Mouse (Mus musculus): ENCODE results near the gene Cfap126.
"Not testable (repeated sequence)": the region's sequence is repeated elsewhere in the genome, so short reads cannot be mapped to it uniquely, and the experiment has no call there.

The Cfap126 gene

DNA sequence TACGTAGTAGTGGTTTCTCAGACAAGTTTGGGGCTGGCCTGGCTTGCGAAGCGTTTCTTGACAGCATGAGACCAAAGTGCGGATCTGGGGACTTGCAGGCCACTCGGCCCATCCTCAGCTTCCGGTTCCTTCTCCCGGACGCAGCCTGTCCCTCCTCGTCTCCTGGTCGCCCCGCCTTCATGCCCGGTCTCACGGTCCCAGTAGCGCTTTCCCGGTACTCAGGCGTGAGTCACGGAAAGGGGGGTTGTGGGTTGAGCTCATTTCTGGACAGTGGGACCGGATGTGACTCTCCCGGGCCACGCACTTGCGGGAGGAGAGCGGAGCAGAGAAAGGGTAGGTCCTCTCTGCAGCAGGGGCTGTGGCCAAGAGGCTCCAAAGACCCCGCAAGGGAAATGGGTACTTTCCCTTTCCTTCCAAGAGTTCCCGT, at the start of gene Cfap126:
Gene Cfap126, plus strand, starts transcription at position 46 of the 427 bp plus-strand sequence.
- peak; percentile 69 to 70 for DNase-seq (ENCODE audit: low spot score in 2 of 2)

DNA sequence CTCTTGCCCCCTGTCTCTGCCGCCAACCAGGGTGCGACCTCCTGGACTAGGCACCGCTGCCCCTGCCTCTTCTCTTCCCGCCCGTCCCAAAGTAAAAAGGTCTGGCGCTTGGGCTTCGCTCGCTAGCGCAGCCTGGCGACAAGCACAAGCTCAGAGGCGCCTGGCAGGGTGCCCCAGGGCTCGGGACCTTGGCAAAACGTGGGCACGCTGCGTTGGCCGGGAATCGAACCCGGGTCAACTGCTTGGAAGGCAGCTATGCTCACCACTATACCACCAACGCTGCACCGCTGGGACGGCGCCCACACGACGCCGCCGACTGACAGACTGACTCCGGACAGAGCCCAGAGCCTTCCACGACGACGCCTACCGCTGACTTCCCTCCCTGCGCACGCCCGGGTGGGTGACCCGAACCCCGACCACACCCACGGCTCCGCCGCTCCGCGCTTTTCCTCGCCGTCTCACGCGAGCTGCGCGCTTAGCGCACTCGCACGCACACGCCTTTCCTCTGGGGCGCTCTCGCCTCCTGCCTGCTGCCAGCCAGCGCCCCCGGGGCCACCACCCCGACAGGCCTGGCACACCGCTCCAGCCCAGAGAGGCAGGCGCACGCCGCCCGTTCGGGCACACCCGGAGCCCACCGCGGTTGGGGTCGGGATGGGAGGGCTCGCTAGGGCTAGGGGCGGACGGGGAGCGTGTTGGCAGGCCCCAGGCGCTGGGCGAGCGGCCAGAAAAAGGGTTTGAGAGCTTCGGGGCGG, 49.1 kb upstream of the Cfap126 start, which contains the start of gene Fcgr3:
Gene Fcgr3, minus strand, starts transcription at position 445 of the 752 bp plus-strand sequence.
- DNase-seq (ENCODE audit: low spot score in 2 of 2) = peak; percentile 91 to 93

- DNase-seq (ENCODE audit: low spot score in 2 of 2) = peak; percentile 79 to 85
Measured at GRCm38 (mm10) chr1:171065243-171065587, 48.5 kb upstream of the Cfap126 start.

GRCm38 (mm10) chr1:171065768-171066167, 48.0 kb upstream of the Cfap126 start:
- peak; percentile 75 to 76 for DNase-seq (ENCODE audit: low spot score in 2 of 2)

DNA sequence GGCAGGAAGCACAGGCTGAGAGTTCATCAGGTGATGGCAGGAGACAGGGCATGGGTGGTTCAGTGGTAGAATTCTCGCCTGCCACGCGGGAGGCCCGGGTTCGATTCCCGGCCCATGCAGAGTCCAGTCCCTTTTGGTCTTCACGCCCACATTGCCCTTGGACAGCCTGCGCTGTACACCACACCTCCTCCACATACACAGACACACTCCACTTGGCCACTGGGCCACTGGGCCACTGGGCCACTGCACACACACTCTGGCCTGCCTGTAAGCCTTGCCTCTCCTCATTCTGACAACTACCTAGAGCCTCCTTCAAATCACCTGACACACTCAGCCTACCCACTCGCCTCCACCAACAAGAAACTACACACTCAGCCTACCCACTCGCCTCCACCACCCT, 47.1 kb upstream of the Cfap126 start:
- DNase-seq (ENCODE audit: low spot score in 2 of 2) = not testable (repeated sequence)

DNA sequence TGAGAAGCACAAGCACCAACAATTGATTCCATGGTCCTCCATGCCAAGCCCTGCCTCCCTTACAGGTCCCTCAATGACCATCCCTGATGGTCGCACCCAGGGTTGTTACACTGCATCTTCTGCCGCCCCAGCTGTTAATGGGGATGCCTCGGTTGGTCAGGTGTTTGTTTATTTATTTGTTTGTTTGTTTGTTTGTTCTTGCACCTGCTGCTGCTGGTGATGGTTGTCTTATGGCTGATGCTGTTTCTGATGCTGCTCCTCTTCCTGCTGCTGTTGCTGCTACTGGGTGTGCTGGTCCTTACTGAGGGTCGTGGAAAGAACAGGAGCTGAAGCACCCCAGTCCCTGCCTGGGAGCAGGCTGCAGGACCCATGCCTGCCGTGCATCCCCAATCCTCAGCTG, 45.8 kb upstream of the Cfap126 start:
- DNase-seq (ENCODE audit: low spot score in 2 of 2) = not testable (repeated sequence)

GRCm38 (mm10) chr1:171069508-171069907, 44.2 kb upstream of the Cfap126 start:
- peak in 1 of 2 experiments; percentile 68 for DNase-seq (ENCODE audit: low spot score in 2 of 2)

GRCm38 (mm10) chr1:171070879-171071278, 42.8 kb upstream of the Cfap126 start:
- not testable (repeated sequence) for DNase-seq (ENCODE audit: low spot score in 2 of 2)

DNA sequence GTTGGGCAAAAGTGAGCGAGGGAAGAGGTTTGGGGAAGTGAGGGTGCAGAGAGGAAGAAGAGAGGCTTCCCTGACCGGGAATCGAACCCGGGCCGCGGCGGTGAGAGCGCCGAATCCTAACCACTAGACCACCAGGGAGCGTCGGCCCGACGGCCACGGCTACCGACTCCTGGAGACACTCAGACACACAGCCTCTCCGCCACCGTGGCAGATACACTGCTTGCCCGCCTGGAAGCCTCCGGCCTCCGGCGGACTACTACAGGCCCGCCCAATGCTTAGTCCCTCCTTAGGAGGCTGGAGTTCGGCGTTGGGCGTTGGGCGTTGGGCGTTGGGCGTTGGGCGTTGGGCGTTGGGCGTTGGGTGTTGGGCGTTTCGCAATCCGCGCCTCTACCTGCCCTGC, 42.0 kb upstream of the Cfap126 start:
- not testable (repeated sequence) for DNase-seq (ENCODE audit: low spot score in 2 of 2)

DNA sequence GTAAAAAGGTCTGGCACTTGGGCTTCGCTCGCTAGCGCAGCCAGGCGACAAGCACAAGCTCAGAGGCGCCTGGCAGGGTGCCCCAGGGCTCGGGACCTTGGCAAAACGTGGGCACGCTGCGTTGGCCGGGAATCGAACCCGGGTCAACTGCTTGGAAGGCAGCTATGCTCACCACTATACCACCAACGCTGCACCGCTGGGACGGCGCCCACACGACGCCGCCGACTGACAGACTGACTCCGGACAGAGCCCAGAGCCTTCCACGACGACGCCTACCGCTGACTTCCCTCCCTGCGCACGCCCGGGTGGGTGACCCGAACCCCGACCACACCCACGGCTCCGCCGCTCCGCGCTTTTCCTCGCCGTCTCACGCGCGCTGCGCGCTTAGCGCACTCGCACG, 41.5 kb upstream of the Cfap126 start:
- not testable (repeated sequence) for DNase-seq (ENCODE audit: low spot score in 2 of 2)

DNA sequence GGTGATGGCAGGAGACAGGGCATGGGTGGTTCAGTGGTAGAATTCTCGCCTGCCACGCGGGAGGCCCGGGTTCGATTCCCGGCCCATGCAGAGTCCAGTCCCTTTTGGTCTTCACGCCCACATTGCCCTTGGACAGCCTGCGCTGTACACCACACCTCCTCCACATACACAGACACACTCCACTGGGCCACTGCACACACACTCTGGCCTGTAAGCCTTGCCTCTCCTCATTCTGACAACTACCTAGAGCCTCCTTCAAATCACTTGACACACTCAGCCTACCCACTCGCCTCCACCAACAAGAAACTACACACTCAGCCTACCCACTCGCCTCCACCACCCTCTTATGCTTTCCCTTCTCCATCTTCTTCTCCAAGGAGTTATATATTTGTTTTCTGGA, 39.4 kb upstream of the Cfap126 start:
- DNase-seq (ENCODE audit: low spot score in 2 of 2) = peak; percentile 57 to 61

- not testable (repeated sequence) for DNase-seq (ENCODE audit: low spot score in 2 of 2)
Measured at GRCm38 (mm10) chr1:171076176-171076575, 37.5 kb upstream of the Cfap126 start.

DNA sequence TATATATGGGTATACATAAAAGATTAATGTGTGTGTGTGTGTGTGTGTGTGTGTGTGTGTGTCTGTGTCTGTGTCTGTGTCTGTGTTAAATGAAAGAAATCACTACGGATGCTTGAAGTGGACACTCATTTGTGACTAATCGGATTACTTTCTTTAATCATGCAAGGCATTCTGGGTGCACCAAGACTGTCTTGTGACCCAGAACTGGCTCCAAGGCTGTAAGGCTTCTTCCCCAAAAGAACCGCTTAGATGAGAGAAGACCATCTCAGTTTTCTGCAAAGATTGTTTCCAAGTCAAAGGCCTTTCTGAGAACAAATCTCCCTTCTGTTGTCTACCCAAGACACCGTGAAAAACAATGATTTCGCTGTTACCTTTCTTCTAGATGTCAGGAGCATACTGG, 36.5 kb upstream of the Cfap126 start:
- DNase-seq (ENCODE audit: low spot score in 2 of 2) = not testable (repeated sequence)

DNA sequence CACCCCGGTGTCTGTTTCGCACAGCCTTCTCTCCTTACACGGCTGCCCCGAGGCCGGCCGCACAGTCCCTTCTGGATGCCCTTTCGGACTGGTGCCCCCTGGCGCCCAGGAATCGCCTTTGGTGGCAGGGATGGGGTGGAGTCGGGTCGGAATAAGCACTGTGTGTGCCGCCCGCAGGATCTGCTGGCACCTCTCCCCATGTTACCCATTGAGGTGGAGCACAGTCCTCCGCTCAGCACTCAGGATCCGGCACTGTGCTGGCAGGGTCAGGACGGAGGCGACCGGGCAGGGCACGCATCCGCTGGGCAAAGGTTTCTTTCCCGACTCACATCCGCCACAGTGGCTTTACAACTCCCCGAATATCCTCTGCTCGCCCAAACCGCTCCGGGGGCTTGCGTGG, 35.8 kb upstream of the Cfap126 start:
- DNase-seq (ENCODE audit: low spot score in 2 of 2) = peak in 1 of 2 experiments; percentile 66

DNA sequence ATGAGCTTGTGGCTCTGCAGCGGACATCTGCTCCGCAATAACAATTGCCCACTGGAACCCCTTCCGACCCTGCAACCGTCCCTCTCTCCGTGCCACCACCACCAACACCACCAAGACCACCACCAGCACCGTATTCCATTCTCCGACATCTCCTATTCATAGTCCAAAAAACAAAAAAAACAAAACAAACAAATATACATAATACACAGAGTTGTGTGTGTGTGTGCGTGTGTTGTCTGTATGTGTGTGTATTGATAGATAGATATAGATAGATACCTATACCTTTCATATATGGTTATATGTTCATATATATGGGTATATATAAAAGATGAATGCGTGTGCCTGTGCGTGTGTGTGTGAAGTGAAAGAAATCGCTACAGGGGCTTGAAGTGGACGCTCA, 35.3 kb upstream of the Cfap126 start:
- not testable (repeated sequence) for DNase-seq (ENCODE audit: low spot score in 2 of 2)

- DNase-seq (ENCODE audit: low spot score in 2 of 2) = not testable (repeated sequence)
Measured at GRCm38 (mm10) chr1:171079345-171079744, 34.4 kb upstream of the Cfap126 start.

GRCm38 (mm10) chr1:171079825-171080224, 33.9 kb upstream of the Cfap126 start:
- DNase-seq (ENCODE audit: low spot score in 2 of 2) = not testable (repeated sequence)

- not testable (repeated sequence) for DNase-seq (ENCODE audit: low spot score in 2 of 2)
Measured at GRCm38 (mm10) chr1:171081512-171082231, 32.0 kb upstream of the Cfap126 start.

DNA sequence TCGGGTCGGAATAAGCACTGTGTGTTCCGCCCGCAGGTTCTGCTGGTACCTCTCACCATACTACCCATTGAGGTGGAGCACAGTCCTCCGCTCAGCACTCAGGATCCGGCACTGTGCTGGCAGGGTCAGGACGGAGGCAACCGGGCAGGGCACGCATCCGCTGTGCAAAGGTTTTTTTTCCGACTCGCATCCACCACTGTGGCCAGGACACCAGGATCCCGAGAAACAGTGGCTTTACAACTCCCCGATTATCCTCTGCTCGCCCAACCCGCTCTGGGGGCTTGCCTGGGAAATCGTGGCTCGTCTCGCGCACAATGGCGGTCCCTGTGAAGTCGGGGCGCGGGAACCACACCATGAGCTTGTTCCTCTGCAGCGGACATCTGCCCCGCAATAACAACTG, 28.0 kb upstream of the Cfap126 start:
- no peak for DNase-seq (ENCODE audit: low spot score in 2 of 2)

DNA sequence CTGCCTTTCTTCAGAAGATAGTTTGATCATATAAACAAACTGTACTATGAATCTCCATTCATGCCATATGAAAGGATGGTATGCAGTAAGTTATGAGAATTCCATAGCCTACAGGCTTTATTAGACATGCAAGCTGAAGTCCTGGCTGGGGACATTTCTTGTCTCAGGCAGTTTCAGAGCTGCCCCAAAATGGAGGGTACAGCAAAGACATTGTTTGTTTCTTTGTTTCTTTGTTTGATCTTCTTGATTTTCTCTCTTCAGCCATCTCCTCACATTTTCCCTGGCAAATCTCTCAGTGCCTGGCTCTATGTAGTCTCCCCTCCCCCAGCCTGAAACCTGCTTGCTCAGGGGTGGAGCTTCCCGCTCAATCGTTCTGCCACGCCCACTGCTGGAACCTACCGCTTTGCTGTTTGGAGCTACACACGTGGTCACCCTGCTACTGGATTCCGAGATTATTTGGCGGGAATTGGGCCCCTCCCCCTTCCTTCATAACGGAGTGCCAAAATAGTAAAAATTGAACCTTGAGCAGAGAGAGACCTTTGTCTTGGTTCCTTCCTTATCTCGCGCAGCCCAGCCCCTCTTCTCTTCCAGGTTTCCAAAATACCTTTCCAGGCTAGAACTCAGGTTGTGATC, 25.4 kb upstream of the Cfap126 start:
- DNase-seq (ENCODE audit: low spot score in 2 of 2) = not testable (repeated sequence)

- DNase-seq (ENCODE audit: low spot score in 2 of 2) = no peak
Measured at GRCm38 (mm10) chr1:171089891-171090290, 23.8 kb upstream of the Cfap126 start.

DNA sequence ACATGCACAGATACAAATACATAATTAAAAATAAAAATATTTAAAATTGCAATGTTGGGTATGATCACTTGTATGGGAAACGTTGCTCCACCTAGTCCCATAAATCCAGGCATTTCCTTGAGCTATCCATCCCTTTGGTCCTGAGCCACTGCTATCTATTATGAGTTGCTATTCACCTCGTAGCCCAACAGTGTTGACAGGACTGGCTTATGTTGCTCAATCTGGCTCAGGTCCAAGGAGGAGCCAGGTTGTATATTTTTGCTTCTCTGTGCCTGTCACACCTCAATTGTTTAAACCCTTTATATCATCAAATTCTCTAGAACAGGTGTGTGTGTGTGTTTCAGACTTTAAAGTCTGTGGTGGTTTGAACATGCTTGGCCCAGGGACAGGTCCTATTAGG, 23.0 kb upstream of the Cfap126 start:
- DNase-seq (ENCODE audit: low spot score in 2 of 2) = no peak
